Mouse (Mus musculus) cortical plate, adult 2 months (tissue): ENCODE data around the gene Gm3115. TPM values are rescaled to one million over a fixed set of nuclear protein-coding genes. Genes with fewer than 3 reads are reported as not detected.
"Not testable (repeated sequence)": the region's sequence is repeated elsewhere in the genome, so short reads cannot be mapped to it uniquely, and the experiment has no call there.

ENCODE experiments used
- H3K27ac ChIP-seq: fragments of 200-500 bp; 2 replicates; pipeline ENCODE4 v1.5.1; 2012; ENCODE audit warnings: low read length, control low read depth, inconsistent platforms; ENCODE audit not compliant: insufficient read depth
- H3K4me1 ChIP-seq: fragments of 200-500 bp; 2 replicates; pipeline ENCODE4 v1.6.1; 2011; ENCODE audit warnings: low read length; ENCODE audit not compliant: control insufficient read depth, insufficient read depth
- H3K4me3 ChIP-seq: fragments of 200-500 bp; 2 replicates; pipeline ENCODE4 v1.5.1; 2011; ENCODE audit warnings: mild to moderate bottlenecking, low read length, control low read depth; ENCODE audit not compliant: insufficient read depth
- polyA plus RNA-seq: library from polyadenylated mRNA; depleted of rRNA; stranded (reverse); fragments of >200 nt; gene quantifications from 2 replicates; pipeline ENCODE4 v1.2.3, GENCODE M21; 2012; rRNA removed

Gene Gm3115
- polyA plus RNA-seq, result not detected in 2 replicates

DNA sequence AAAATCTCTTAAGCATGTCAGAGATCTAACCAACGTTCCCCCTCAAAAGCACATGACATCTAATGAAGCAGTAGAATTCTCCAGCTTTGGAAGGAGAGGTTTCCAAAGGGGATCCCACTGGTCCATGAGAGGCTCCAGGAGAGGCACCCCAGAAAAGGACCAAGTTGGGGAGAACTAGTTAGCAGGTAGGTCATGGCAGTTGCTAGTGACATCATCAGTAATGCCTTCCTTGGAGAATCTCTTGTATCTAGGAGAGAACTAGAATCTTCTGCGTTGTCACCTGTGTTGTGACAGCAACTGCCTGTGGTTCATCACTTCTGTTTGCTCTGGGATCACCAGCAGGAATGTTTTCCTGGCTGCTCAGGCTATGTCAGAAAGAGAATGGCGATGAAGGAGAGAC, at the start of gene Gm3115:
Gene Gm3115, plus strand, starts transcription at position 301 of the 400 bp plus-strand sequence.
- H3K4me3 ChIP-seq, H3K4me1 ChIP-seq, H3K27ac ChIP-seq: not testable (repeated sequence)

DNA sequence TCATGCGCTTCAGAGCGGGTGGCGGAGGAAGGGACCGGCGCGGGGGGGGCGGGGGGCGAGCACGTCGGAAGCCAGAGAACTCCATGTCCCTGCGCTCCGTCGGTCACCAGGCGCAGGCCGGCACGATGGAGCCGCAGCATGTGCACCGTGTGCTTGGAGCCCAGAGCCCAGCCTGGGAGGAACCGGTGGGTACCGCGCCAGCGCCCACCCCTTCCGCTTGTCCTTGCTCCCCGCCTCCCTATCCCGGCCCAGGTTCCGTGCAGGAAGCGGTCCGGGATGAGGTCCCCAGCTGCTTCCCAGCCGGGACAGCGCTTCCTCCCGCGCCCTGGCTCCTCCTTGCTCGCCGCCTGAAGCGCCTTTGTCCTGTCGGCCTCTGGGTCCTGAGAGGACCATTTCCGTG, 26.5 kb downstream of the Gm3115 start, which contains the start of gene Gm8108:
Gene Gm8108, plus strand, starts transcription at position 101 of the 400 bp plus-strand sequence.
- not testable (repeated sequence) for H3K4me1 ChIP-seq, H3K27ac ChIP-seq, H3K4me3 ChIP-seq

DNA sequence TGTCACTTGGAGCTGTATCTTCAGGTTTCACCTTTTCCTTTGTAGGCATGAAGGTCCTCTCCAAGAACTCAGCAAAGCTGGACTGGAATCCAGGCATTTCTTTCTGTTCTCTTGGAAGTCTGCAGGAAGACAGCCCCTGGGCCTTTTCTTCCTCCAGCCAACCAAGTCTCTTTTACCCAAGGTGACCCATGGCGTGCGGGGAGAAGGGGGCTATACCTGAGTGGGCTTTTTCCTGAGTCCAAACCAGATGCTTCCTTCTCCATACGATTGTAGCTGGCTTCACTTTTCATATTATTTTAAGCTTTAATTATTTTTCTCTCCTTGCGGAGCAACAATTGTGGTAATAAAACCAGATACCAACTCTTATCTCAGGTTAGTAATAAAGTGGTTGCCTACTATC, 57.7 kb downstream of the Gm3115 start:
- not testable (repeated sequence) for H3K4me3 ChIP-seq, H3K4me1 ChIP-seq, H3K27ac ChIP-seq

Other genes starting within 250 kb of the Gm3115 start
- 0.15 TPM in 1 of 2 replicates, not detected in the other for gene Gm3033, start 237.9 kb upstream of the Gm3115 start, polyA plus RNA-seq
- 0.15 TPM in 1 of 2 replicates, not detected in the other for gene Gm2916, start 199.9 kb upstream of the Gm3115 start, polyA plus RNA-seq
- not detected in 2 replicates for gene Gm3029, start 152.4 kb upstream of the Gm3115 start, polyA plus RNA-seq
- gene Gm3095, start 120.6 kb upstream of the Gm3115 start, polyA plus RNA-seq, result 0.35 and 0.66 TPM in 2 replicates
- not detected in 2 replicates for gene Gm3099, start 85.7 kb upstream of the Gm3115 start, polyA plus RNA-seq
- 0.17 and 0.25 TPM in 2 replicates for gene Gm5796, start 60.2 kb upstream of the Gm3115 start, polyA plus RNA-seq
- gene Gm8108, start 26.4 kb downstream of the Gm3115 start, polyA plus RNA-seq, result 0.90 and 1.1 TPM in 2 replicates
- not detected in 2 replicates for gene Gm3127, start 80.9 kb downstream of the Gm3115 start, polyA plus RNA-seq
- 0.81 and 1.1 TPM in 2 replicates for gene Gm2974, start 98.5 kb downstream of the Gm3115 start, polyA plus RNA-seq
- gene Gm3138, start 165.5 kb downstream of the Gm3115 start, polyA plus RNA-seq, result not detected in 2 replicates
- not detected in 2 replicates for gene Gm3149, start 233.2 kb downstream of the Gm3115 start, polyA plus RNA-seq